Mouse (Mus musculus) neutrophil, adult 5-6 weeks (primary cell): ENCODE results near the gene Caskin1. TPM values are rescaled to one million over a fixed set of nuclear protein-coding genes. Genes with fewer than 3 reads are reported as not detected.

Experiments used
- ATAC-seq: fragments of 151-379, 151-347 bp; 2 replicates; pipeline ENCODE4 v1.8.0; 2017; ENCODE audit warnings: mild to moderate bottlenecking, moderate TSS enrichment; ENCODE audit not compliant: insufficient number of reproducible peaks, poor library complexity, low FRiP score, severe bottlenecking; ENCODE audit errors: extremely low read depth
- total RNA-seq: library from RNA; stranded (forward); fragments of 200-1000 nt; gene quantifications from 2 replicates; pipeline ENCODE4 v1.2.3, GENCODE M21; 2017

Caskin1 gene
- total RNA-seq, 1 experiment from 2014 or later = not detected

GRCm38 (mm10) chr17:24488662-24489264, 362 bp downstream of the Caskin1 start:
- no peak for ATAC-seq

GRCm38 (mm10) chr17:24489265-24490030, 1.0 kb downstream of the Caskin1 start:
- ATAC-seq = no peak

- no peak for ATAC-seq
These were observed 2.0 kb downstream of the Caskin1 start for GRCm38 (mm10) chr17:24490399-24490798.

GRCm38 (mm10) chr17:24494627-24495335, 6.4 kb downstream of the Caskin1 start:
- no peak for ATAC-seq

DNA sequence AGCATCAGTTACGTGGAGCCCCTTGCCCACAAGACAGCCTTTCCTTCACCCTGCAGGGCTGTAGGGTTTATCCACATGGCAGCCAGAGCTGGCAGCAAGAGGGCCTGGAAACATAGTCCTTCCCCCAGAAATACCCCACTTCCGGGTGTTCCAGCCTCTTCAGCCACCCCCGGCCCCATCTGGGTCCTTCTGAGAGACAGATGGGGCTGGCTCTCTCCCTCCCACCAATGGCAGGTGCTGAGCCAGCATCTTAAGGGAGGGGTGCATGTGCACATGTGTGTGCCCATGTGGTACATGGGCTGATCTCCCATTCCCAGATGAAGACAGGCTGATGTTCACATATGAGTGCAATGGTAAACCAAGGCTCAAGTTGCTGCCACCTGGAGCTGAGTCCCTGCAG, 7.0 kb downstream of the Caskin1 start:
- no peak for ATAC-seq

- no peak for ATAC-seq
These were observed 7.6 kb downstream of the Caskin1 start for GRCm38 (mm10) chr17:24496026-24496425.

GRCm38 (mm10) chr17:24502208-24502607, 13.8 kb downstream of the Caskin1 start:
- ATAC-seq = no peak

DNA sequence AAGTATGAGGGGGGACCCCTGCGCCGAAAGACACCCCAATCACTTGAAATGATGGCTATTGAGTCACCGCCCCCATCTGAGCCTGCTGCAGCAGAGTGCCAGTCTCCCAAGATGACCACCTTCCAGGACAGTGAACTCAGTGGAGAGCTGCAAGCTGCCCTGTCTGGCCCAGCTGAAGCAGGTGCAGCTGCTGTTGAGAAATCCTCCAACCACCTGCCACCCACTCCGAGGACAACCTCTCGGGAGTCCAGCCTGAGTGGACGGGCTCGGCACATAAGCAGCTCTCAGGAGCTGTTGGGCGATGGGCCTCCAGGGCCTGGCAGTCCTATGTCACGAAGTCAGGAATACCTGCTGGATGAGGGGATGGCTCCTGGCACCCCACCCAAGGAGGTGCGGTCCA, 15.7 kb downstream of the Caskin1 start:
- no peak for ATAC-seq

DNA sequence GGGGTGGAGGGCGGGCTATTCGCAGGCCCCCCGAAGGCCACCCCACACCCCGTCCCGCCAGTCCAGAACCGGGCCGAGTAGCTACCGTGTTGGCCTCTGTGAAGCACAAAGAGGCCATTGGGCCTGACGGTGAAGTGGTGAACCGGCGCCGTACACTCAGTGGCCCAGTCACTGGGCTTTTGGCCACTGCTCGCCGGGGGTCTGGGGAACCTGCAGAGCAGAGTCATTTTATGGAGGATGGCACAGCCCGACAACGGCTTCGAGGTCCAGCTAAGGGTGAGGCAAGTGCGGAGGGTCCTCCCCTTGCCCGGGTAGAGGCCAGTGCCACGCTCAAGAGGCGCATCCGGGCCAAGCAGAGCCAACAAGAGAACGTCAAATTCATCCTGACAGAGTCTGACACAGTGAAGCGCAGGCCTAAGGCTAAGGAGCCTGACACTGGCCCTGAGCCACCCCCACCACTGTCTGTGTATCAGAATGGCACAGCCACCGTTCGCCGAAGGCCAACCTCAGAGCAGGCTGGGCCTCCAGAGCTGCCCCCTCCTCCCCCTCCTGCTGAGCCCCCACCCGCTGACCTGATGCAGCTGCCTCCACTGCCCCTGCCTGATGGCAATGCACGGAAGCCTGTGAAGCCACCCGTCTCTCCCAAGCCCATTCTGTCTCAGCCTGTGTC, 17.0 kb downstream of the Caskin1 start:
- no peak for ATAC-seq

DNA sequence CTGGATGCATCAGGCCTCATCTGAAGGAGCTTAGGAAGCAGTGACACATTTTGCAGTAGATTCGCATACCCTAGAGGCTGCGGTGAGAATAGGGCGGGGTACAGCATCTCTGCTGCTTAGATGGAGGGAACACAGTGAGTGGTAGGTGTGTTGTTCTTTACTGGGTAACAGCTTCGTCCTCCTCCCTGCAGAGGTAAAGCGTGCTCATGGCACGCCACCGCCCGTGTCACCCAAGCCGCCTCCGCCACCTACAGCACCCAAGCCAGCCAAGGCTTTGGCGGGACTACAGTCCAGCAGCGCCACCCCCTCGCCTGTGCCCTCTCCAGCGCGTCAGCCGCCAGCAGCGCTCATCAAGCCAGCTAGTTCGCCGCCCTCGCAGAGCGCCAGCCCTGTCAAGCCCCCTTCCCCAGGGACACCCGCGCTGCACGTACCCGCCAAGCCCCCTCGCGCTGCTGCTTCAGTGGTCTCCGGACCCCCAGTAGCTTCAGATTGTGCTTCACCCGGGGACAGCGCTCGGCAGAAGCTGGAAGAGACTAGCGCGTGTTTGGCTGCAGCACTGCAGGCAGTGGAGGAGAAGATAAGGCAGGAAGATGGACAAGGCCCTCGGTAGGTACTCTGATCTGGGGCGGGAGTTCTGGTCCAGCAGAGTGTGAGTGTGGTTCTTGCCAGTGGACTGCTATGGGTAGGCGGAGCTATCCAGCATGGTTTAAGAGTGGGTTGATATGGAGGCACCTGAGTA, 18.1 kb downstream of the Caskin1 start:
- ATAC-seq = no peak

DNA sequence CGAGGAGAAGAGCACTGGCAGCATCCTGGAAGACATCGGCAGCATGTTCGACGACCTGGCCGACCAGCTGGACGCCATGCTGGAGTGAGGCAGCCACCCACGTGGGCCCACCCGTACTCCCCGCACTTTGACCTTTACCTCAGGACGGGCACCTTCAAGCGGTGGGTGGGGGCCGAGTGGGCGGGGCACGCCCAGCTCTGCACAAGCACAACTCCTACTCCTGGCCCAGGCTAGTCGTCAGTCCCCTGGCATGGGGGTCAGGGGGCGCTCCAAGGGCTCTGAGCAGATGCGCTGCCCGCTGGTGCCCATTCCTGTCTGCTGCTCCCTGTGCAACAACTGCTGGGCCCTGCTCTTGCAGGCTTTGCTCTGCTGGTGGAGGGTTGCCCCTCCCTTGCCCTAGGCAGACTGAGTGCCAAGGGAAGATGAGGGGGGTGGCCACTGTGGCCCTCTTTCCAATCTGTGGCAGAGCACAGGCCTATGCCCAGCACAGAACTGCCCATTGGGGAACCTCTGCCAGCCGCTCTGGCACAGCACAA, 18.8 kb downstream of the Caskin1 start:
- no peak for ATAC-seq

DNA sequence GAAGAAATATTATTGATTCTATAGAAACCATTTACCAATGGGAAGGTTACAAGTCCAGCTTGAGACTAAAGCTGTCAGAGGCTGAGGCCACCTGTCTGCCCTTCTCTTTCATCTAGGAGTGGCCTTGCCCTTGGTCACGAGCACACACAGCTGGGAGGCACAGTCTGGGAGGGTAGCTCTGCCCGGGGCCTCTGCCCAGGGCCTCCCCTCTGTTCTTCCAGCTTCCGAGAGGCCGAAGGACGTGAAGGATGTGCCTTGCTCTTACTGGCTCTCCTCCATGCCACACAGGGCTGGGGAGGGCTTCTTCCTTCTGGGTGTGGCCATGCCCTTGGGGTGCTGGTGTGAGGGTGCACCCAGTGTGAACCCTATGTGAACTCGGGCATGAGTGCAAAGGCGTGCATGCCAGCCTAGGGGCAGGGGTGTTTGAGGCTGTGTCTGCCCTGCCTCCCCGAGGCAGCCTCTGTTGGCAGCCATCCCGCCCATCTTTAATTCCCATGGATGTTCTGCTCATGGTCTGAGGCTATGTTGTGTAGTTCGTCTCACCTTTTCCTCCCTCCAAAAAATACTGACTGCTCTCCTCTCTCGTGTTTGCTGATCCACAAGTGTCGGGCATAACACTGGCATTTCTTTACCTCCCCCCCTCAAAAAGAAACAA, 19.5 kb downstream of the Caskin1 start:
- no peak for ATAC-seq

DNA sequence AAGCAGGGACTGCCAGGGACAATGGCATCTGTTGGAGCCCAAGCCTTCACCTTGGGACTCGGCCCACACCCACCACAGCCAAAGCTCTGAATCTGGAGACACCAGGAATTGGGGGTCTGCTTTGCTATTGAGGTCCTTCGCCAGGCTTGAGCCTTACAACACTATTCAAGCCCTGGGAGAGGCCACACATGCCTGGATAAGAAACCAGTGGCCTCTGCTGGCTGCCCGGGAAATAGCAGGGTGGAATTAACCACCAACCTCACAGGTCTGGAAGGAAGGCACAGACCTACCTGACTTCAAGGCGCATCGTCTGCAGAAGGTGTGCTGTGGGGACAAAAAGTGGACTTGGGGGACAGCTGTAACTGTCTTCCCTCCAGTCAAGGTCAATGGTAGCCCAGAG, 25.2 kb downstream of the Caskin1 start:
- ATAC-seq = no peak

GRCm38 (mm10) chr17:24514270-24515257, 26.2 kb downstream of the Caskin1 start:
- no peak for ATAC-seq

DNA sequence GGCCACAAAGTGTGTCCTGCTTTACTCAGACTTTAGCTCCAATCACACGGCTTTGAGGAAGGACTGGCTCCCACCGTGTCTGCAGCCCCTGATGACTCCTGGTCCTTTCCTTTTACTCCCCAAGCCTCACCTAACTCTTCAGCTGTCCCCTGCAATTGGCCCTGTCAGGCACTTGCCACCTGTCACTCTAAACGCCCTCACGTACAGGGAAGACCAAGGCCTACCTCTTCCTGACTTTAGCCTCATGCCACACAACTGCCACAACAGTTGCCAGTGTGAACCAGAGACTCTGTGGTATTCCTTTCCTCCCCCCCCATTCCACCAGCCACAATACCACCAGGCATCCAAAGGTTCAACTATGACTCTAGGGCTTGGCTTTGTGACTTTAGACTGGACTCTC, 32.0 kb downstream of the Caskin1 start:
- ATAC-seq = no peak

GRCm38 (mm10) chr17:24524734-24525133, 36.3 kb downstream of the Caskin1 start:
- no peak for ATAC-seq

GRCm38 (mm10) chr17:24527315-24527714, 38.9 kb downstream of the Caskin1 start:
- no peak for ATAC-seq
